Mouse (Mus musculus) right cerebral cortex, postnatal 14 days (tissue): ENCODE measurements at regions not wholly inside any gene's neighbourhood (a gene's known extent, or its start where the extent isn't known, plus 50 kb on each side); places are given as distances from the start of the nearest gene placed in this dataset.

Experiments used
- DNase-seq: peaks from one replicate; pipeline ENCODE4 v3.0.0; 2022

DNA sequence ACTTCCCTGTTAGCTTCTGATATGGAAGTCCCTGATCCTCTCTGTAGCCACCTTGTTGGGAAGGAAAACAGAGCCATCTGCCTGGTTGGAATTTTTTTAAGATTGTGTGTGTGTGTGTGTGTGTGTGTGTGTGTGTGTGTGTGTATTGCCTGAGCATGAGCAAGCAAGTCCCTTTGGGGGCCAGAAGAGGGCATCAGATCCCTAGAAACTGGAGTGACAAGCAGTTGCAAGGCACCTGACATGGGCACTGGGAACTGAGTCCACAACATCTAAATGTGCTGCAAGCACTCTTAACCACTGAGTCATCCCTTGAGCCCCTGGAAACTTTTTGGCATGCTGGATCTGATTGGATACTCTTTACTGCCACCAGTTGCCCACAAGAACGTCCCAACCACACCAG, 201.4 kb downstream of the Xxylt1 start:
- no peak for DNase-seq

DNA sequence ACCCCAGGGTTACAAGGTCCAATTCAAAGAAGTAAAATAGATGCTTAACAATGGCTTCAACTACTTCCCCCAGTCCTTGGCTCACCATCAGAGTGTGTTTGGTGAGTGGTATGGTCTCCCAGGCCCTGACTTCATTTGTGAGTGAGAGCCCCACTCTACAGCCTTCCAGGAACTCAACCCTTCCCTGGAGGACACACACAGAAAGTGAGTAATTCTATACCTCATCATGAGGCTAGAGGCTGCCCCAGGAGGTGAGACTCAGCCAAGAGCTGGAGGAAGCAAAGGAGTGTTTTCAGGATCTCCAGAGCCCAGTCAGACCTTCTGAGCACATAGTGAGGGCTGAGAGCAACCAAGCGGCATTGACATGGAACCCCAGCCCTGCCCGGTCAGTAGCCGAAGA, 200.6 kb downstream of the Xxylt1 start:
- DNase-seq: no peak

DNA sequence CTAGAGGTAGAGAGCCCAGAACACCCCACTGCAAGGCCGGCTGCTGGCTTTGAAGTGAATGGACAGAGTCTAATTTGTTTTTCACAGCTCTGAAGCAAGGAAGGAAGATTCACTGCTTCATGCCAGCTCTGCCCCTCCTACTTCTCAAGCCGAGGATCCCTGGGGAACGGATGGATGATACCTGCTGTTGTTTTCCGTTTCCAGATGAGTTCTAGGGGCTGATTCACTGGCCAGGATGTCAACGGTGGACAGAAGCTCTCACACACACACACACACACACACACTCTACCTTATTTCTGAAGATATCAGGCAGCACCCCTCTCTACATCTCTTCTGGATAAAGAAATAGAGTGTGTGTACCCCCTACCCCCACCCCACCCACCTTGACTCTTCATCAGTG, 200.0 kb downstream of the Xxylt1 start:
- DNase-seq: no peak

DNA sequence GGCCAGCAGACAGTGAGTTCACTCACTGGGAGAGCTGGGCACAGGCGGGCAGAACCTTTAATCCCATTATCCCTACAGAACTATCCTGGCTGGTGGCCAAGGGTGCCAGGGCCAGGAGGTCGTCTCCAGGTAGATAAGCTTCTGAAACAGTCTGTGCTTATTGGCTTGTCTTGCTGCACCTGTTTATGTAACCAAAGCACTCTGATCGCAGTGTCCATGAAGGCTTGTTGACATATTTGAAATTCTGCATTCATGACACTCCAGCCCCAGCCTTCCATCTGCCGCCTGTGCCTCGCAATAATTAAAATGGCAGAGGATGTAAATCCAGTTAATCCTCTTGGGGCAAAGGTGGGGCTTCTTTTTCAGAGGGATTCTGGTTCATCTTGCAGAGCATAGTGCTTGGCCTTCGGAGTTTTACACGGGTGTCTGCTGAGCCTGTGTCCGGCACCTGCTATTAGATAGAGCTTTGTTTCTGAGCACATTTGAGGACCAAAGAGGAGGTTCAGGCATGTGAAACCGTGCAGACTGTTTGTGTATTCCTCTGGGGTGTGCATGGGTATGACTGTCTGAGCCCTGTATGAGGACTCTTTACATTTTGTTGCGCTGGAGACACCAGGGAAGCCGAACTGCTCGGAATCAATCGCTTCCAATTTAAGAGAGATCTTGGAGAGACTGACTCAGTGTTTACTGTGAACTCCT, 197.6 kb downstream of the Xxylt1 start:
- DNase-seq: no peak

DNA sequence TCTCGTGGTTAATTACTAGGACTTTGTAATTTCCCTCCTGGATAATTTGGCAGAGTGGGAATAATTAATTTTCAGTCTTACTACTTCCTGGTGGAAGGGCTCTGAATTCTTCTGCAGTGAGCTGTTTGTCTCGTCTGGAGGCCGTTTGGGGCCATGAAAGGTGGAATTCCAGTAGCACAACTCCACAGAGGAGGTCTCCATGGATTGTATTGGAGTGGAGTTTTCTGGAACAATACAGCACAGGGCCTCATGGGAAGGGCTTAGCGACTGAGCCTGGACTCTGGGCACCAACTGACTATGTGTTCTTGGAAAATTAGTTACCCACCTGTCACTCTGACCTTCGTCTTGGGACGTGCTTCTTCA, 197.1 kb downstream of the Xxylt1 start:
- no peak for DNase-seq

DNA sequence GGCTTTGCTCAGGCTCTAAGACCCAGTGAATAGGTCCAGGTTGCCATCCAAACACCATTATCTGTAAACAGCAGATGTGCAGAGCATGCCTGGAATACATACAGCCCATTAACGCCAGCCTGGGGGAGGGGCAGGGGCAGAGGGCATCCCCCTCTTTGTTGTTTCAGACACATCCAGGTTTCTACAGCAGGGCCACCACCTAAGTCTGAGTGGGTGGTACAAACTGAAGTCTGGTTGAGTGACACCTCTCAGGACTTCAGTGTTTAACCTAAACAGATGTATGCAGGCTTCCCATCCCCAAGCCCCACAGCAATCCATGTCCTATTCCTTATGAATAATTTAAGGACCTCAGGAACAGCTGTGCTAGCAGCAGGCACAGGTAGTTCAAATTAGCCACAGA, 194.2 kb downstream of the Xxylt1 start:
- DNase-seq: no peak

DNA sequence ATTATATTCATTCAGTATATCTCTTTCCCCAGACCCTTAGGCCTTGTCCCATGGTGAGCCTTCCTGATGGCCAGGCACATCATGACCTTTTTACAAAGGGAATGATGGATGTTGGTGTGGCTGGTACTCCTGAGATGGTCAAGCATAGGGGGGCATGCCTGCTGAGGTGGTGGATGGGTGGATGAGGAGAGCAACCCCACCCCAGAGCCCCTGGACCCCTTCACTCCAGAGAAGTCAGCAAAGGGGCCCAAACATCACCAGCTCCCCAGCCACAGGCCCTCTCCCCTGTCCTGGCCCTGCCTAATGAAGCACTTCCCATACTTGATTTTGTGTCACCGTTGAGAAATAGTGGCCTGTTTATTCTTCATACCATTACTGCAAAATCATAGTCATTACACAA, 193.7 kb downstream of the Xxylt1 start:
- DNase-seq: no peak

DNA sequence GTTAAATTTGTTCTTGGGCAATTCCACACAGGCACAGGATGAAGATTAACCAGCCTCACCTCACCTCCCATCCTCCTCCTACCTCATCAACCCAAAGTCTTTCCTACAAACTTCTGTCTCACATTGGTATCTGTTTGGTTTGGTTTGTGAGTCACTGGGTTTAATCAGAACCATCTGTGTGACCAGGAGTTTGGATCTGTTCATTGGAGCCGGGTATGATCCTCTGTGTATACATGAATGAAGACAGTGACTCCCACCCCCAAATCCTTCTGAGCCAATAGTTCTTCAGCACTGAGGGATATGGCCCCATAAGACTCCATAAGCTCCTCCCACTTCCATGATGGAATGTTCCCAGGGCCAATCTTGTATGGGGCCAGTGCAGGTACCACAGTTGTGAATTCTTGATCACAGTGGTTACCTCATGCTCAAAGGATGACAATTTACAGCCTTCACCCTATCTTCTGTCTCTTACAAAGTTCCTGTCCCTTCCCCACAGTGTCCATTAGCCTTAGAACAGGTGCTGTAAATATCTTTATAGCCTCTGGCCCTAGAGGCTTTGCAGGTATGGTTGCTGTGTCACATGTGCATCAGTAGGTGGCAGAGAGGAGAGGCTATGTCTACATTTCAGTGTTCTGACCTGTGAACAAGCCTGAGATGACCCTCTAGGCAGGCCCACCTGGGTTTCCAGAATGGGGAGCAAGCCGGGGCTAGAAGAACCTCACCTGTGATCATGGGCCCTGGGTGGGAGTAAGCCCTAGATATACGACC, 192.5 kb downstream of the Xxylt1 start:
- no peak for DNase-seq

DNA sequence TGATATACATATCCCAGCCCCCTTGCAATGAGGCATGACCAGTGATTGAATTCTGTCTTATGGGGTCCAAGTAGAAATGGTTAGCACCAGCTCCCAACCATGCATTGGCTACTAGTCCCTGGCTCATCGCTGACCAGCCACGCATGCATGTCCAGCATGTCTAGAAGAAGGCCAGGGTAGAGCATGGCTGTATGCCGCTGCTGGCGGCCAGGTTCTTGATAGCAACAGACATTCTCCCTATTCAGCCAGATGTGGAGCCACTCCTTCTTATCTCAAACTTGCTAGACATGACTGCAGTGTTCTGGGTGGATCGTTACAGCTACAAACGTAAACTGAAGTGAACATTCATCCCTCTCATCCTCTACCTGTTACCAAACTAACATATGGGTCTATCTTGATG, 188.6 kb downstream of the Xxylt1 start:
- DNase-seq: no peak

DNA sequence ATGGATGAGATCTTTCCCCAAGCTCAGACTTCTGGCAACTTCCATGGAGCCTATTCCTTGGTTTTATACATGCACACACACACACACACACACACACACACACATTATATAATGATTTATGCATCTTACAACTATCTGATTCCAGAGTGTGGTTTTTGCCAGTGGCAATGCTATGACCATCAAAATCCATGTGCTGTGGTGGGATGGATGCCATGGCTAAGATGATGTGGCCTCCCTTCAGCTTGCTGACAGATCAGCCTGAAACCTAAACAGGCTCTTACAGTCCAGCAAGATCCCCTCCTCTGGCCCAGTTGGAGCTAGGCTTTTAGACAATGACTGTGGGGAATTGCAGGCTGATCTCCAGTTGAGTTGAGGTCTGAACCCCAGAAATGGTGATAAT, 187.1 kb downstream of the Xxylt1 start:
- no peak for DNase-seq

DNA sequence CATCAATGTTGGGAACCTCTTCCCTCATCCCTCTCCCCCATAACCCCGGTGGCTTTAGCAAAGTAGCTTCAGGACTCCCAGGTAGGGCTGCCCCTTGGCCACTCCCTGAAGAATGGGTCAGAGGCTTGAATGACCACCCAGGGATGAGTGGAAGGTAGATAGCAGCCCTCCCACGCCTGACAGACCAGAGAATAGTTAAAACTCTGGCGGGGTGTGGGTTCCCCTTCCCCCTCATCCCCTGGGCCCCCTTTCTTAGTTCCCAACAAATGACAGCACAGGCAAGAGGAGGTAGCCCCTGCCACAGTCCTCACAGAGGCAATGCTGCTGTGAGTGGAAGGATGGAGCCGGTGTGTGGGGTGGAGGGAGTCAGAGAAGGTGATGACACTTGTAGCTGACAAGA, 186.2 kb downstream of the Xxylt1 start:
- DNase-seq: no peak

DNA sequence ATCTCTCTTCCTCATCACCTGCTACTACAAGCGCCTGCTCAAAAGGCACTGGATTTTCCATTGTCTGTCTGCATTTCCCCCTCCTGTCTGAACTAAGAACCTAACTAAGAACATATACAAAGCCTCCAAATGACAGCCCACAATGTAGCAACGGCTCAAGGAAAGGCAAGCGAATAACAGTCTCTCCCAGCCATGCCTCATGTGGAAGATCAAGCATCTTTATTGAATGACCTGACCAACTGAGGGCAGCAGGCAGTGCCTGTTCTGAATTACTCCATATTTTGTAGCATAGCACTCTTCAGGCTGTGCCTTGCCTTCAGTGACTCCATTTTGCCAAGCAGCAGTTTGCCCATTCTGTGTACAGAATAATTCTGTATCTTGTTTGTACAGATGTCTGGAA, 183.9 kb downstream of the Xxylt1 start:
- DNase-seq: no peak

DNA sequence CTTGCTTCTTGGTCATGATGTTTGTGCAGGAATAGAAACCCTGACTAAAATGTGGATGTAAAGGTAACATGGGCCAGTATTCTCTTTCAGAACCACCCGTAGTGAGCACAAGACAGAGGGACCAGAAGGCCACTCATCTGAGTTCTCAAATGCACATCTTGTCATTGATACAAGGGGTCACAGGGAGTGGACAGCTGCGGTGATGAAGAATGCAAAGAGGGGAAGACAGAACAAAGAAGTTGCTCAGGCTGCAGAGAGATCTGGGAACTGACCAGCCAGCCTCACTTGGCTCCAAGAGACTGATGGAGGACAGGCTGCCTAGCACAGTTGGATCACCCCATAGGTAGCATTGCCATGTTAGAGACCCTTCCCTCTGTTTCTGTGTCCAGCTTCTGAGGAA, 181.1 kb downstream of the Xxylt1 start:
- no peak for DNase-seq

DNA sequence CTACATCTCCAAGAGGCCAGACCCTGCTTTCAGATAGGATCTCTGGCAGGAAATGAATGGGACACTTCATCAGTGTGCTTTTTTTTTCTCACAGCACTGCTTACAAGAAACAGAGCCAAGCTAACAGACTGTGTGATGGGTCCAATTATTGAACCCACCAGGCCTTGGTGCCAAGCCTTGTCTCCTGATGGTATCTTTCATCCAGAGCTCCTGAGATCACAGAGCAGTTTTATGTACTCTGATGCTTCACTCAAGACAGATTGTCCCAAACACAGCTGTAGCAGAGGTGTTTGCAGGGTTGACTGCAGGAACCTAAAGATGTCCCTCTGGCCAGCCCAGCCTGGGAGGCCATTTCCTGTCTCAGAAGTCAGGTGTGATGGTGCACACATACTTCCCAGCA, 179.9 kb downstream of the Xxylt1 start:
- DNase-seq: no peak
